Mouse (Mus musculus) midbrain, postnatal 0 days (tissue): ENCODE results near the gene Lonp2. TPM values are rescaled to one million over a fixed set of nuclear protein-coding genes. Genes with fewer than 3 reads are reported as not detected.
A peak's percentile ranks its signal among the peaks of the same experiment; 100 is the strongest.

Experiments used
- ATAC-seq: fragments of 200-750 bp; cut with Nextera tagmentation; 2 replicates; pipeline ENCODE4 v1.8.0; 2017; ENCODE audit warnings: moderate number of reproducible peaks, mild to moderate bottlenecking, moderate TSS enrichment, moderate library complexity; ENCODE audit not compliant: low FRiP score
- DNase-seq: peaks from one replicate; pipeline ENCODE4 v3.0.0-alpha.2; 2015; ENCODE audit warnings: low spot score
- H3K27ac ChIP-seq: fragments of 300-500 bp; sonication (generic); 2 replicates; pipeline ENCODE4 v1.5.1; 2014; ENCODE audit warnings: low read depth, mild to moderate bottlenecking, low read length, mixed read lengths
- H3K27me3 ChIP-seq: fragments of 300-500 bp; sonication (generic); 2 replicates; pipeline ENCODE4 v1.6.1; 2014; ENCODE audit warnings: low read length, control low read depth, mixed read lengths; ENCODE audit not compliant: insufficient read depth
- H3K36me3 ChIP-seq: fragments of 300-500 bp; sonication (generic); 2 replicates; pipeline ENCODE4 v1.6.1; 2014; ENCODE audit warnings: low read length, control low read depth, mixed read lengths; ENCODE audit not compliant: insufficient read depth
- H3K4me1 ChIP-seq: fragments of 300-500 bp; sonication (generic); 2 replicates; pipeline ENCODE4 v1.6.1; 2014; ENCODE audit warnings: mild to moderate bottlenecking, control low read depth, antibody characterized with exemption, low read length, mixed read lengths; ENCODE audit not compliant: insufficient read depth
- H3K4me2 ChIP-seq: fragments of 300-500 bp; sonication (generic); 2 replicates; pipeline ENCODE4 v1.6.1; 2014; ENCODE audit warnings: low read depth, mild to moderate bottlenecking, low read length, mixed read lengths; ENCODE audit not compliant: poor library complexity, severe bottlenecking
- H3K4me3 ChIP-seq: fragments of 300-500 bp; sonication (generic); 2 replicates; pipeline ENCODE4 v1.5.1; 2014; ENCODE audit warnings: low read depth, mild to moderate bottlenecking, low read length, moderate library complexity
- H3K9ac ChIP-seq: fragments of 300-500 bp; sonication (generic); replicated peaks from 2 replicates; pipeline ENCODE4 v1.6.1; 2014; ENCODE audit warnings: mild to moderate bottlenecking, low read length, moderate library complexity, mixed read lengths; ENCODE audit not compliant: poor library complexity, severe bottlenecking
- H3K9me3 ChIP-seq: fragments of 300-500 bp; sonication (generic); 2 replicates; pipeline ENCODE4 v1.6.1; 2016; ENCODE audit warnings: low read length, control low read depth
- CTCF ChIP-seq: IDR thresholded peaks from 2 replicates; pipeline ENCODE4 v1.5.1; 2016; ENCODE audit warnings: antibody characterized with exemption, mild to moderate bottlenecking
- WGBS: fragments of 180-500 bp; shearing (Covaris S2); extraction: QIAGEN DNeasy Blood & Tissue Kit; methylation state at CpG from one replicate; pipeline ENCODE4 v1.1.7; 2014; 5-methylcytosine and 5-hydroxymethylcytosine counted together
- polyA plus RNA-seq: library from polyadenylated mRNA; unstranded; fragments of >200 nt; fragmentation: Nextera tagmentation; extraction: Ambion mirVana; gene quantifications from 2 replicates; pipeline ENCODE4 v1.2.1, GENCODE M21; 2015
- total RNA-seq: library from RNA; depleted of rRNA; stranded (reverse); fragments of >200 nt; gene quantifications from 2 replicates; pipeline ENCODE4 v1.2.3, GENCODE M21; 2014

Gene Lonp2
- total and polyA plus RNA-seq, 2 experiments from 2014 or later, result 55.2 to 62.5 TPM

DNA sequence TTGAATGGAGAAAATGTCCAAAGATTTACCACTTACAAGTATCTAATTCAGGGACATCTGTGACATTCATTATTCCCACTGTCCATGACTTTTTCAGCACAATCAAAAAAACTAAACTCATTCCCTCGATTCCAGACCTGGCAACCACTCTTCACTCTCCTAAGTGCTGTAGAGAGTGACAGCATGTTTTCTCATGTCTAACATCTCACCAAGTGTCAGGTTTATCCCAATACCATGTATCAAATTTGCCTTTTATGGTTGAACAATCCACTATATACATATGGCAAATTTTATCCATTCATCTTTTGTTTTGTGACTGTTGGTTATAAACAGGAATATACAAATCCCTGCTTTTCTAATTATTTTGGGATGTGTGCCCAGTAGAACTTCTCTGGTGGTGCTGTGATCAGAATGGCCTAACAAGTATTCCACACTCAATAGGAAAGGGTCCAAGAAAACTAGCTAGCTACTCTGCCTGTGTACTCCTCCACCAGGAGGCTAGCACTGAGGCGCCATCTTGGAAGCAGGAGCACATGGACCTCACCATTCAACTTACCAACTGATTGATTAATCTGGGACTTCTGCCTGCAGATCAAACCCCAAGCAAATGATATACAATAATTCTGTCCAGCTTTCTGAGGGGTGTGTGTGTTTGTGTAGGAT is 94.6 kb downstream of the Lonp2 start:
- Histone ChIP-seq H3K4me1 (no peaks in the 10 kb centered on the region), H3K4me2 (no peak overlapping the region), H3K9me3 (no peaks in the 10 kb centered on the region), H3K9ac (no peak overlapping the region), H3K4me3 (no peak overlapping the region), H3K27me3 (no peaks in the 10 kb centered on the region), H3K36me3 (peaks cover 8% of the 10 kb centered on the region), H3K27ac (no peak overlapping the region)
- TF ChIP-seq CTCF, result no peak
- 92% methylated on average over 2 of the region's 2 CpGs for WGBS
- DNase-seq (no peak), ATAC-seq (no peak)

GRCm38 (mm10) chr8:86719368-86719767 is 95.5 kb downstream of the Lonp2 start:
- TF ChIP-seq CTCF, result no peak
- H3K4me2 ChIP-seq, result no peak overlapping the region
- no peaks in the 10 kb centered on the region for H3K9me3 ChIP-seq
- DNase-seq, result no peak
- WGBS, result 84% methylated on average over 1 of the region's 1 CpGs
- no peak overlapping the region for H3K9ac ChIP-seq
- H3K36me3 ChIP-seq, result peaks cover 8% of the 10 kb centered on the region
- ATAC-seq, result no peak
- no peaks in the 10 kb centered on the region for H3K27me3 ChIP-seq
- H3K27ac ChIP-seq, result no peak overlapping the region
- H3K4me3 ChIP-seq, result no peak overlapping the region
- H3K4me1 ChIP-seq, result no peaks in the 10 kb centered on the region

DNA sequence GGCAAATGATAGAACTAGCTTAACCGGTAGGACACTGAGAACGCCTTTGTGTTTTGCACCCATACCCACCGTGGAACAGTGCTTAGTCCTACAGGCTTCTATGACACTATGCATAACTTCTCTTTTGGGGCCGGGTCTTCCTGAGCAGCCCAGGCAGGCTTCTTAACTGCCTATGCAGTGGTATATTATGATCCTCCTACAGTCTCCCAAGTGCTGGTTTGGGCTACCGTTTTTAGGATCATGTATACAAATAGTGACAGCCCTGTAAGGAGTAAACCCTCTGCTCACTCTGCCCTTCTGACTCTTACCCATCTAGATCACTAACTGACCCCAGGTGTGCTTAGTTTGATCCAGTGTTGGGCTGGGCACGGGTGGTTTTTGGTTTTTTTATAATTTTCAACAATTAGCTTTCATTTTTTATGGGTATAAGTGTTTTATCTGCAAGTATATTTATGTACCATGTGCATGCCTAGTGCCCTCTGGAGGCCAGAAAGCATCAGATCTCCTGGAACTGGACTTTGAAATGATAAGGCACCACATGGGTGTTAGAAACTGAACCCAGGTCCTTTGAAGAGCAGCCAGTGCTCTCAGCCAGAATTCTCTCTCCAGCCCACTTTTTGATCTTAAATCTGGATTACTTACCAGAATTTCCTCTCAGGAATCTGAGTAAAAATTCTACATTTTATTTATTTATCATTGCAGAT is 97.1 kb downstream of the Lonp2 start:
- Histone ChIP-seq H3K4me3 (no peak overlapping the region), H3K27me3 (no peaks in the 10 kb centered on the region), H3K36me3 (peaks cover 8% of the 10 kb centered on the region), H3K9me3 (no peaks in the 10 kb centered on the region), H3K4me1 (no peaks in the 10 kb centered on the region), H3K27ac (no peak overlapping the region), H3K4me2 (no peak overlapping the region), H3K9ac (no peak overlapping the region)
- DNase-seq (no peak), ATAC-seq (no peak)
- TF ChIP-seq CTCF, result peak; percentile 40
- 92% methylated on average over 6 of the region's 6 CpGs for WGBS

DNA sequence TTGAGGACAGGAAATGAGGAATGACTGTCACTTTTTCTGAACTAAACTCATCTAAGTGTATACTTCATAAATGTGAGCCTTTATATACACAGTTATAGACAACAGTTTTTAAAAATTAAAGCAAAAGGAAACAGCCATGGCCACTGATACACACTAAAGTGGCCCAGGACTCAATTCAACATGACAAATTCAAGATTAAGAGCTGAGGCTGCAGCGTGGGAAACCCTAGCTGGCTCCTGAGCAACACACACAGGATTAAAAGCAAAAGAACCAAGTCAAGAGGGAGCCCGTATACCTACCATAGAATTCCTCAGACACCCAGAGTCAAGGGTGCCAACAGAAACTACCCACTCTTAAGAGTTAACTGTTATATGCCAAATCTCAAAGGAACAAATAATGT is 97.6 kb downstream of the Lonp2 start:
- Histone ChIP-seq H3K4me2 (no peak overlapping the region), H3K4me1 (no peaks in the 10 kb centered on the region), H3K36me3 (peaks cover 4% of the 10 kb centered on the region; the same call in 1 of the 2 replicates), H3K4me3 (no peak overlapping the region), H3K27me3 (no peaks in the 10 kb centered on the region), H3K9me3 (no peaks in the 10 kb centered on the region), H3K9ac (no peak overlapping the region), H3K27ac (no peak overlapping the region)
- 84% methylated on average over 2 of the region's 2 CpGs for WGBS
- TF ChIP-seq CTCF, result no peak
- ATAC-seq (no peak), DNase-seq (no peak)

DNA sequence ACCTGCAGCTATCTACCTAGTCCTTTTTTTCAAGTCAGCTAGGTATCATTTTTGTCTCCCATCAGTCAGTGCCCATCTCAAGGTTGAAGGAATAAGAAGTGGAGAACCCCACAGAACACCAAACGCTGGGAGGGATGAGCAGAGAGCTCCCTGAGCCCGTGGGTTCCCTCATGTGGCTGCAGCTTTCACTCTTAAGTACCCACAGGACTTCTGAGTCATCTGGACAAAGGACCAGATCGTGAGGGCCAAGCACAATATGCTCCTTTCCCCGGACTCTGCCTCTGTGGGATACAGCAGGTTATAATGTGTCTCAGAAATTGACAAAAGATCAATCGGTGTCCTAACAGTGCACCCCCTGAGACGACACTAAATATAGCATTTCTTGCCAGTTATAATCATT is 103.1 kb downstream of the Lonp2 start:
- Histone ChIP-seq H3K4me3 (no peak overlapping the region), H3K27ac (0 out of 2 replicates have a peak overlapping the region, but pooled peaks have one; percentile 0), H3K4me2 (no peak overlapping the region), H3K9me3 (no peaks in the 10 kb centered on the region), H3K36me3 (no peaks in the 10 kb centered on the region), H3K4me1 (peaks cover 3% of the 10 kb centered on the region; the same call in 1 of the 2 replicates), H3K27me3 (no peaks in the 10 kb centered on the region), H3K9ac (no peak overlapping the region)
- DNase-seq, result no peak
- TF ChIP-seq CTCF, result no peak
- no peak for ATAC-seq
- WGBS, result 54% methylated on average over 6 of the region's 6 CpGs

DNA sequence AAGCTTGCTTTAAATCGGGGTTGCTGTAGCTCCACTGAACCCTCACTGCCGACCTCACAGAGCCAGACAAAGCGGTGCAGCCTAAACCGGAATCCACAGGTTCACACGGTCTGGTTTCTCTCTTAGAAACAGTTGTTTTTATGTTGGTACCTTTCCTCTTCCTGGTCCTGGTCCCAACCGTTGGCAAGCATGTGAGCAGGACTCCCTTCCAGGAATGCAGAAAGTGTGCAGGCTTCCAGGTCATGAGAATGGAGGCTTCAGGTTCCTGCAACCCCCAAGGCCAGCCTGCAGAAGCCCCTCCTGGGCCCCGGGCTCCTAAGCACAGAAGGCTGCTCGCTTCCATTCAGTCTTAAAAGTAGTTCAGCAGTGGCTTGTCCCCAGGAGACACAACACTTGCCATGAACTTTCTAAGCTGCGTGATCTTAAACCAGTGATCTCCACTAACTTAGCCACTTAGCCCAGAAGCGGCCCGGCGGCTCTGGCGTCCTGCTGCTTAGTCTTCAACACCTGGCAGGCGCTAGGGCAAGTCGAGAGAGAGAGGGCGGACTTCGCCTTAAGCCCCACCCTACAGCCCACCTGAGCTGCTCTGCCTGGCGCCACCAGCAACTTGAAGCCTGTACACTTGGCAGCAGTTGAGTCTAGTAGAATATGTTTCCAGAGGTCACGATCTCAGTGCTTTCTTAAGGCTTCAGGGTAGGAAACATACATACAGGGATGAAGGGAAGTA is 104.5 kb downstream of the Lonp2 start:
- ATAC-seq, result no peak
- H3K9me3 ChIP-seq, result no peaks in the 10 kb centered on the region
- H3K9ac ChIP-seq, result no peak overlapping the region
- no peak for TF ChIP-seq CTCF
- 71% methylated on average over 19 of the region's 19 CpGs for WGBS
- no peak overlapping the region for H3K4me3 ChIP-seq
- peaks cover 3% of the 10 kb centered on the region; the same call in 1 of the 2 replicates for H3K4me1 ChIP-seq
- H3K27me3 ChIP-seq, result no peaks in the 10 kb centered on the region
- no peak overlapping the region for H3K27ac ChIP-seq
- no peak for DNase-seq
- H3K4me2 ChIP-seq, result no peak overlapping the region
- H3K36me3 ChIP-seq, result no peaks in the 10 kb centered on the region
